Mouse (Mus musculus): Measurements from ENCODE around the gene Tmprss6. TPM values are rescaled to one million over a fixed set of nuclear protein-coding genes. Genes with fewer than 3 reads are reported as not detected.

The Tmprss6 gene
- total and polyA plus RNA-seq, 3 experiments, result 0.11 TPM; not detected in 2

- no peaks in the 10 kb centered on the region for H3K9me3 ChIP-seq (replicated peaks)
- no peak for TF ChIP-seq GATA2 (IDR thresholded peaks at IDR 0.05; ENCODE audit: borderline replicate concordance, low read depth, low read length)
- TF ChIP-seq CTCF (IDR thresholded peaks at IDR 0.05; ENCODE audit: low read depth, low read length), result no peak
- no peak for TF ChIP-seq GATA1 (IDR thresholded peaks at IDR 0.05; ENCODE audit: borderline replicate concordance, low read length)
- no peak for TF ChIP-seq POLR2AphosphoS5 (IDR thresholded peaks at IDR 0.05; ENCODE audit: insufficient replicate concordance, low read depth, low read length)
- no peak for TF ChIP-seq TAL1 (conservative IDR thresholded peaks at IDR 0.05; ENCODE audit: low read depth, low read length)
- no peaks in the 10 kb centered on the region for H3K36me3 ChIP-seq (replicated peaks)
- H3K4me3 ChIP-seq (ENCODE audit: low read depth, low read length), result no peak overlapping the region
- ATAC-seq (ENCODE audit: extremely low read depth, insufficient number of reproducible peaks, low FRiP score, poor library complexity, severe bottlenecking) (no peak), DNase-seq (ENCODE audit: low spot score) (no peak)
- H3K27me3 ChIP-seq (ENCODE audit: insufficient read depth, low read length), result peaks cover 42% of the 10 kb centered on the region
- H3K4me1 ChIP-seq (ENCODE audit: insufficient read depth, low read depth, low read length), result no peaks in the 10 kb centered on the region
Observed at GRCm38 (mm10) chr15:78510736-78511135, 42.3 kb upstream of the Tmprss6 start.

- no peaks in the 10 kb centered on the region for H3K36me3 ChIP-seq (replicated peaks)
- TF ChIP-seq TAL1 (conservative IDR thresholded peaks at IDR 0.05; ENCODE audit: low read depth, low read length) (no peak), GATA1 (IDR thresholded peaks at IDR 0.05; ENCODE audit: borderline replicate concordance, low read length) (no peak), GATA2 (IDR thresholded peaks at IDR 0.05; ENCODE audit: borderline replicate concordance, low read depth, low read length) (no peak), POLR2AphosphoS5 (IDR thresholded peaks at IDR 0.05; ENCODE audit: insufficient replicate concordance, low read depth, low read length) (no peak), CTCF (IDR thresholded peaks at IDR 0.05; ENCODE audit: low read depth, low read length) (no peak)
- DNase-seq (ENCODE audit: low spot score) (no peak), ATAC-seq (ENCODE audit: extremely low read depth, insufficient number of reproducible peaks, low FRiP score, poor library complexity, severe bottlenecking) (no peak)
- no peak overlapping the region for H3K4me3 ChIP-seq (ENCODE audit: low read depth, low read length)
- H3K4me1 ChIP-seq (ENCODE audit: insufficient read depth, low read depth, low read length), result no peaks in the 10 kb centered on the region
- H3K9me3 ChIP-seq (replicated peaks), result no peaks in the 10 kb centered on the region
- H3K27me3 ChIP-seq (ENCODE audit: insufficient read depth, low read length), result peaks cover 42% of the 10 kb centered on the region
Observed at GRCm38 (mm10) chr15:78510121-78510576, 41.7 kb upstream of the Tmprss6 start.

GRCm38 (mm10) chr15:78509297-78509899 lies 41.0 kb upstream of the Tmprss6 start:
- DNase-seq (ENCODE audit: low spot score) (no peak), ATAC-seq (ENCODE audit: extremely low read depth, insufficient number of reproducible peaks, low FRiP score, poor library complexity, severe bottlenecking) (no peak)
- H3K36me3 ChIP-seq (replicated peaks), result no peaks in the 10 kb centered on the region
- no peaks in the 10 kb centered on the region for H3K9me3 ChIP-seq (replicated peaks)
- no peak overlapping the region for H3K4me3 ChIP-seq (ENCODE audit: low read depth, low read length)
- no peaks in the 10 kb centered on the region for H3K4me1 ChIP-seq (ENCODE audit: insufficient read depth, low read depth, low read length)
- TF ChIP-seq GATA2 (IDR thresholded peaks at IDR 0.05; ENCODE audit: borderline replicate concordance, low read depth, low read length), result no peak
- no peak for TF ChIP-seq POLR2AphosphoS5 (IDR thresholded peaks at IDR 0.05; ENCODE audit: insufficient replicate concordance, low read depth, low read length)
- TF ChIP-seq GATA1 (IDR thresholded peaks at IDR 0.05; ENCODE audit: borderline replicate concordance, low read length), result no peak
- no peak for TF ChIP-seq TAL1 (conservative IDR thresholded peaks at IDR 0.05; ENCODE audit: low read depth, low read length)
- TF ChIP-seq CTCF (IDR thresholded peaks at IDR 0.05; ENCODE audit: low read depth, low read length), result no peak
- H3K27me3 ChIP-seq (ENCODE audit: insufficient read depth, low read length), result peaks cover 42% of the 10 kb centered on the region

- Histone ChIP-seq H3K4me1 (ENCODE audit: insufficient read depth, low read depth, low read length) (no peaks in the 10 kb centered on the region), H3K36me3 (replicated peaks) (no peaks in the 10 kb centered on the region), H3K4me3 (ENCODE audit: low read depth, low read length) (no peak overlapping the region), H3K9me3 (replicated peaks) (no peaks in the 10 kb centered on the region), H3K27me3 (ENCODE audit: insufficient read depth, low read length) (peaks cover 36% of the 10 kb centered on the region)
- ATAC-seq (ENCODE audit: extremely low read depth, insufficient number of reproducible peaks, low FRiP score, poor library complexity, severe bottlenecking), result no peak
- TF ChIP-seq CTCF (IDR thresholded peaks at IDR 0.05; ENCODE audit: low read depth, low read length) (no peak), POLR2AphosphoS5 (IDR thresholded peaks at IDR 0.05; ENCODE audit: insufficient replicate concordance, low read depth, low read length) (no peak), GATA1 (IDR thresholded peaks at IDR 0.05; ENCODE audit: borderline replicate concordance, low read length) (no peak)
- DNase-seq (ENCODE audit: low spot score), result no peak
Observed at GRCm38 (mm10) chr15:78508443-78508842, 40.0 kb upstream of the Tmprss6 start.

GRCm38 (mm10) chr15:78505541-78505940 lies 37.1 kb upstream of the Tmprss6 start:
- no peak for ATAC-seq (ENCODE audit: extremely low read depth, insufficient number of reproducible peaks, low FRiP score, poor library complexity, severe bottlenecking)

GRCm38 (mm10) chr15:78504816-78505215 lies 36.4 kb upstream of the Tmprss6 start:
- ATAC-seq (ENCODE audit: extremely low read depth, insufficient number of reproducible peaks, low FRiP score, poor library complexity, severe bottlenecking) (no peak), DNase-seq (ENCODE audit: low spot score) (no peak)
- Histone ChIP-seq H3K36me3 (replicated peaks) (no peaks in the 10 kb centered on the region), H3K4me3 (ENCODE audit: low read depth, low read length) (no peak overlapping the region), H3K9me3 (replicated peaks) (no peaks in the 10 kb centered on the region), H3K27me3 (ENCODE audit: insufficient read depth, low read length) (peaks cover 11% of the 10 kb centered on the region), H3K4me1 (ENCODE audit: insufficient read depth, low read depth, low read length) (no peaks in the 10 kb centered on the region)
- no peak for TF ChIP-seq POLR2AphosphoS5 (IDR thresholded peaks at IDR 0.05; ENCODE audit: insufficient replicate concordance, low read depth, low read length)
- no peak for TF ChIP-seq GATA1 (IDR thresholded peaks at IDR 0.05; ENCODE audit: borderline replicate concordance, low read length)
- no peak for TF ChIP-seq GATA2 (IDR thresholded peaks at IDR 0.05; ENCODE audit: borderline replicate concordance, low read depth, low read length)
- no peak for TF ChIP-seq CTCF (IDR thresholded peaks at IDR 0.05; ENCODE audit: low read depth, low read length)
- TF ChIP-seq TAL1 (conservative IDR thresholded peaks at IDR 0.05; ENCODE audit: low read depth, low read length), result no peak

More at GRCm38 (mm10) chr15:78505541-78505940, 37.1 kb upstream of the Tmprss6 start:
- Histone ChIP-seq H3K4me3 (ENCODE audit: low read depth, low read length) (no peak overlapping the region), H3K4me1 (ENCODE audit: insufficient read depth, low read depth, low read length) (no peaks in the 10 kb centered on the region), H3K9me3 (replicated peaks) (no peaks in the 10 kb centered on the region), H3K27me3 (ENCODE audit: insufficient read depth, low read length) (peaks cover 17% of the 10 kb centered on the region), H3K36me3 (replicated peaks) (no peaks in the 10 kb centered on the region)
- TF ChIP-seq GATA2 (IDR thresholded peaks at IDR 0.05; ENCODE audit: borderline replicate concordance, low read depth, low read length), result no peak
- DNase-seq (ENCODE audit: low spot score), result no peak

All from G1E (cell line).